Mouse (Mus musculus) urinary bladder, adult 18-20 months (tissue): ENCODE results near the gene Pde4b.

ENCODE experiments used
- DNase-seq, 2 experiments: peaks; one replicate each; pipeline ENCODE4 v3.0.0; 2022; ENCODE audit warnings: low spot score in 2 of 2, mixed read lengths in 2 of 2

Pde4b gene

DNA sequence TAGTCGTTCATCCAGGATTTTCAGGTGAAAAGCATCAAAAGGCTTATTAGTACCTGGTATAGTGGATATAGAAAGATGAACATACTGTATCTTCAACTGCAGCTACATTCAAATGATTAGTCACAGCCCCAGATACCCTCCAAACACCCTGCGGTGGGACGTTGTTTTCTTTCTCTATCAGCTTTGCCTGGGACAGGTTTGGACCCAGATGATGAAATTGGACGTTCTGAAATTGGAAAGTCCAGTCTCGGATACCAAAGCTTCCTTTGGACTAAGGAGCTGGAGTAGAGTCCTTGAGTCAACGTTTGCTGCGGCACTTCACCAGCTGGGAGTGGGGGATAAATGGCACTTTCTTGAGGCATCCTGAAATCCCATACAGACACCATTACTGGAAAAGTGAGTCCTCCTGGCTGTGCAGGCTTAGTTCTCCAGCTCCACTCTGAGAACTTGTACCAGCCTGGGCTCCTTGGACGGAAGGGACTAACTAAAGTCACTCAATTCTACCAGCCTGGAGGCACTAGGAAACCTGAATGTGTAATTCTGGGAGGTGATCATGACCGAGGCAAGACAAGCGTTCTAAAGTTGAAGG is 487.4 kb downstream of the Pde4b start:
- no peak for DNase-seq

DNA sequence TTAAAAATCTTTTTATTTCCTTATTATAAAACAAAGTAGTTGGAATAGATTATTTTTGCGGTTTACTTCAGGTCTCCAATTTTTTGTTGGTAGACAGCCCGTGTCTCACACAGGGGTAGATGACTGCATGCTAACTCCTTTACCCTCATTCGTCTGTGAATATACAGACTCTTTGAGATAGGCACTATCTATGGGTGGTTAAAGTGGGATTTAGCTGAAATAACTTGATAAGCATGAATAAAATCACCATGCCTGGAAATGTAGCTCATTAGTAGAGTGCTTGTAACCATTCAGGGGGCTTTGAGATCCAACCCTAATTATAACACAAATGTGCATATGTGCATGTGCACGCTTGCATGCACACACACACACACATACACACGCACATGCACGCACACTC is 488.8 kb downstream of the Pde4b start:
- DNase-seq: no peak

DNA sequence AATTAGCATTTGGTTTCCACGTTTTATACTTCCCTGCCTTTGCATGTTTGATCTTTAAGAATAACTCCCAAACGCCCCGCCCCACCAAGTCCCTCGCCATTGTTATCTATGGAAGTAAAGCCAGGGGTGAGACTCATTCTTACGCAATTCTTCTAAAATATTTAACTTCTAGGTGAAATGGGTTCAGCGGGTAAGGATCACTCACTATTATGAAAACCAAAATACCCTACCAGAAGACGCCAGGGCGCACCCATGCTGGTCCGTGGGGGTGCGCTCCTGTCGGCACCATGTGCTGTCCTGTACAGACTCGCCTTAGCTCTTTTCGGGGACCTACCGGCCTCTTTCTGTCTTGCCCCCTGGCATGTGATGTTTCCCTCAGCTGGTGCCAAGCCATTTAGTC is 490.3 kb downstream of the Pde4b start:
- no peak for DNase-seq

DNA sequence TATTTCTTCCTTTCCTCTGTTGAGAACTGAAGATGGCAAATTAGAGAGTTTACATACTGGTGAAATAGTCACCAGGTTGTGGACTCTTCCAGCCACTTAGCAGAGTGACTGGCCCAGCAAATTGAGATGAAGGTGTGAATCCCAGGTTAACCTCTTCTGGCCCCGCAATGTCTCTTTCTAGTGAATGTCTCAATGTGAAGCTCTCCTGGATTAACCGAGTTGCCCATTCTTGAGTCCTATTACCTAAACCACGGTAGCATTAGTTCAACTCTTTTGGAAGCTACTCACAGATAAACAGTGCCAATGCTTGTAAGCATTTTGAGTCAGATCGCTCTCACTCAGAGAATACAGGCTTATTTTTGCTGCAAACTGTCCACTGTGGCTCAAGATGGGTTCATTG is 491.7 kb downstream of the Pde4b start:
- no peak for DNase-seq

DNA sequence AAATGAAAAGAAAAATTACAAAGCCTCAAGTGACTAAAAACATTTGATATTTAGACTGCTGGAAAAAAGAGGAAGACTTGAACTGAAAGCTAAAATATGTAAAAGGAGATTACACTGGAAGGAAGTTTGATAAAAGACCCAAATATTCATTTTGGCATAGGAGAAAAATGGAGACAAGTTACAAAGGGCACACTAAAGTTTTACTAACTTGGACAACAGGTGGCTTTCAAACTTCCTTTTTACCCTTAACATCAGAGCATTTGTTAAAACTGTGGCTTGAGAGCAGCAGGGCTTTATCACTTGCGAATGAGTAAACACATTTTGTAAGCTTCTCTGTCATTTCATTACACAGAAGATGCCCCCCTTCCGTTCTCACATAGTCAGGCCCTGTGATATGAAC is 492.4 kb downstream of the Pde4b start:
- DNase-seq: no peak

DNA sequence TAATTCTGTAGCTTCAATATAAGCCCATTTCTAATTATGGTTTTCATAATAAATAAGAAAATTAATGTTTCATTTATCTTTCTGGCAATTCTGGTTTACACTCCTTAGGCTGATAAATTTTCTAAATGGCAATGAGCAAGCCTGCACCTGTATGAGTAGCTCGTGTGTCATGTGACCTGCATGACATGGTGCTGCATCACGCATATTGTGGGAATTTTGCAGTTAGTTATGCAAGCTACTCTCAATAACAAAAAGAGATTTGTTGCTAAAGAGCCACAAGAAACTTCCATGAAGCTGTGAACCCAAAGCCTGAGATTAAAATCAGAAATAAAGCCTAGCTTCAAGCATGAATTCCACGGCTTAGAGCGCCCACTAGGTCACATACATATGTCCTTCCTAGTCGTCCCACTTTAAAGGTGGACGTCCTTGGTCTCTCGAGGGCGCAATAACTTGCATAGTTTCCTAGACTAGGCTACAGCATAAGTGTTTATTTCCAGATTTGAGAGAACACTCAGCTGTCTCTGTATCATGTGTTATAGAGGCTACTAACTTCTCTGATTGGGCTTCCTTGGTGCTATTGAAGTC is 494.9 kb downstream of the Pde4b start:
- DNase-seq: no peak

DNA sequence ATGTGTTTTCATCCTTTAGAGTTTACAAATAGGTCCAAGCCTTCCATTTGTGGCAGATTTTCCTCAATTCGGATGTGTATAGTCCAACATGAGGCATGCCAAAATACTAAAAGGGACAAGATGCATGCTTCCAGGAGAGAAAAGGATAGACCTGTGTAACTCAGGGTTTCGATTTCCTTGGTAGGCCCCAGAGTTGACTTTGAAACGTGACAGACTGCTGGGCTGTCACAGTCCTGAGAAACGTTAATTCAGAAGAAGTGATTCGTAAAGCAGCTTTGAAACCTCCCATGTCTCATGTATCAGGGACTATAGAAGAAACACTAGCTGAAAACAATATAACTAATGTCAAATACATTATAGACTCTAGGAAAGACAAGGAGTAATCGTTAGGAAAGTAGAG is 495.6 kb downstream of the Pde4b start:
- DNase-seq: no peak

DNA sequence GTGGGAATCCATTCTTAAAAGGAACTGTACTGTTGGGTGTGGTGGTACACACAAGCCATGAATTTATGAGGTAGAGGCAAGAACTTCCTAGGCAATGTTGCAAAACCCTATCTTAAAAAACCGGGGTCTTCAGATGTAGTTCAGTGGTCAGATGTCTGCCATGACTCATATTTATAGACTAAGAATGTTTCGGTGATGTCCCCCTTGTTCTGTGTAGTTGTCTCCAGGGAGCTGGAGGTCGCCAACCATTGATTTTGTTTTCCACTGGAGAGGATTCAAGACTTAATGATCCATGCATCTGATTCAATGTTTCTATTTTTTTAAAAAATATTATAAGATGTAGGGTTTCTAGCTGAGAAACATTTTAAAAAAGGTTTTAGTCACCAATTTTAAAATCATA is 496.1 kb downstream of the Pde4b start:
- DNase-seq: no peak

DNA sequence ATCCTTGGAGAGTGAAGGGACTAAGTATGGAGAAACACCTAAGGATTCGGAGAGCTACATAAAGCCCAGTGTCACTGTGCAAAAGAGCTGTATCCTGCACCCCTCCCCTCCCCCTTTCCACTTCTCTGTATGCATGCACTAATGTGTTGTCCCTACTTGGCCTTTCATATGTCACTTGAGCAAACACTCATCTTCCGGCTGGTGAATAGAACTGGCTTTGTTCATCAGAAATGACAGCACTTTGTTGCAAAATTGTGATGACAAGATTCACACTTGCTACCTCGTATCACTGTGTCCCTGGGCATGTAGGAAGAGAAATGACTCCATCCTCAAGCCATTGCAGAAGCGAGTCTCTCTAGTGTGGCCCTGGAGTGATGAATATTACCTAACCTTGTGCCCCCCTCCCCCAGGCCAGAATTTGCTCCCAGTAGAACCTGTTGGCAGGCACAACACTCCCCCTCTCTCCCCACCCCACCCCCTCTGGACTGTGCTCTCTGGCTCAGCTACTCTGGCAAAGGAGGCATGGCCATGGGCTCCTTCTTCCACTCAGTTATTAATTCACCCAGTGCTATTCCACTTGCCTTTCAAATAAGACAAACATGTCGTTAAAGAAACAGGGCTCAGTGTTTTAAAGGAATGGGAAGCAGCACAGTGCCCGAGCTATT is 497.4 kb downstream of the Pde4b start:
- no peak for DNase-seq

DNA sequence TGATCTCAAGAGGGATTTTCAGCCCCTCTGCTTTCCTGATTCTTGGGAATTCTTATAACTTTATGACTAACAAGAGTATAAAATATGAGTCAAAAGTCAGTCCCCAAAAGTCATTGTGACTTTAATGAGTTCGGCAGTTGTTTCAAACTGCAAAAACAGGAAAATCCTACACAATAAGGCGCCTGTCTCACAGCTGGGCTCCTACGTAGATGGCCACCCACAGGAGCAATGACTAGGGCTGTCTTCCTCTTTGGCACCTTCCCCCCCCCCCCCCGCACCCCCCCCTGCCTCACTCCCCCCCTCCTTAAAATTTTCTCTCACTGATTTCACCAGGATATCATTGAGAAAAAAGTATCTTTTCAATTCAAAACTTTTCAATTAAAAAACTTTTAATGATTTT is 498.2 kb downstream of the Pde4b start:
- no peak for DNase-seq

DNA sequence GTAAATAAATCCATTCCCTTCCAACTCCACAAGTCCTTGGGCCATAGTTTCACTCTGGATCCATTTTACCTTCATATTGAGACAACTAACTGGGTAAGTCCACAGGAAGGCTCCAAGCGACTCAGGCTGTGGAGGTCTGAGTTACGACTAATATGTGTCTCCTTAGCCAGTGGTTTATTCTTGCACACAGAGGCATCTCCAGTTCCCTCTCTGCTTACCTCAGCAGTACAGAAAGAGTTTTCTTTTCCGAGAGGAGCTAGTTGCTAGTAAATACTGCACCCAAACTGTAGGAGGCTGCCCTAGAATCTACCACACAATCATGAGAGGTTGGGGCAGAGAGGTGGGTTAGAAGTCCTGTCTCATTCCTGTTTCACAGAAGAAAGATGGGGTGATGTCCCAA is 499.4 kb downstream of the Pde4b start:
- DNase-seq: no peak

DNA sequence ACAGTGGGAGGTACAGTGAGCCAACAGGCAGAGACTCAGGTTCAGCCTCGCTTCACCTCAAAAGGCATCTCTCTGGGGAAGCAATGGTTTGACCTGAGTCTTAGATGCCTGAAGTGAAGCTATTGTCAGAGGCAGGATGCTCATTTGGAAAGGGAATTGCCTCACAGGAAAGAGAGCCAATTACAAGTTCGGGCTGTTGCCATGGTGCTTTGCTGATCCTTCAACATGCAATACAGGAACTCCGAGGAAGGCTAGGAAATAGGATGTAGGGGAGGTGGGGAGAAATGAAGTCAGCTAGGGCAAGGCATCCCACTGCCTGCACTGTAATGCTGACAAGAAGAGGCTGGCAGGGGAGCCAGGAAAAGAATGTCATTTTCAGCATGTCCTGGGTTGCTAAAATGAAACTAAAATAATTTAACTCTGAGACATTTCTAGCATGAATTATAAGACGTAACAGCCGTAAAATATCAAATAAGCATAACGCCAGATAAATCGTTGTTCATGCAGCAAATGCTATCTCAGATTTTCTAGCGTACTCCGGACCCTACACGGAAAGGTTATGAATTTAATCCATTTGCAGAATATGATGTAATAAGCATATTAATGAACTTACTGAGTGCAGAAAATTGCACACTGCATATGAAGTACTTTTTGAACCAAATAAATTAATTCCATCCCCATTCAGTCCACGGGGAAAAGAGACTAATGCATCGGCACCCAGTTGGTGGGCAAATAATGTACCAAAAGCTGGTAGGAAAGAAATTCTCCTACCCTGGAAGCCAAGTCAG is 501.5 kb downstream of the Pde4b start:
- DNase-seq: no peak

DNA sequence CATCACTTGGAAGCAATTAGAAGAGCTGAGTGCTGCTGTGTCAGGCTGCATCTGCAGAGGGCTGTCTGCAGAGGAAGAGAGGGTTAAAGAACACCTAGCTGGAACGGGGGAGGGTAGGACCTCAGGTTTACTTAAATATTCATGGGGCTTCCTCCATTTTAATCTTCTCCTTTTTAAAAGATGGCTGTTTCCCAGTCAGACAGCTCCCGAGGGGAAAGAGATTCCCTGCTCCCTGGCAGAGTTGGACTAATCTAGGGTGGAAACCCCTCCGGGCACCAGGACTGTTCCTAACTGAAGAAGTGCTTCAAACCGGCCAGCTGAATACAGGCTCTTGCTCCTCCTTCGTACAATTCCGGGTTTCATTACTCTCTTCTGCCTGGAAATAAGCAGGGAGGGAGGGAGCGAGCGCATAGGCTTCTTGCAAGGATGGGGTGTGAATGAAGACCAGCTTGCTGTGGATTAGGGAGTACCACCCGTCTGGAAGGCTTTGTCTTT is 502.2 kb downstream of the Pde4b start:
- no peak for DNase-seq

DNA sequence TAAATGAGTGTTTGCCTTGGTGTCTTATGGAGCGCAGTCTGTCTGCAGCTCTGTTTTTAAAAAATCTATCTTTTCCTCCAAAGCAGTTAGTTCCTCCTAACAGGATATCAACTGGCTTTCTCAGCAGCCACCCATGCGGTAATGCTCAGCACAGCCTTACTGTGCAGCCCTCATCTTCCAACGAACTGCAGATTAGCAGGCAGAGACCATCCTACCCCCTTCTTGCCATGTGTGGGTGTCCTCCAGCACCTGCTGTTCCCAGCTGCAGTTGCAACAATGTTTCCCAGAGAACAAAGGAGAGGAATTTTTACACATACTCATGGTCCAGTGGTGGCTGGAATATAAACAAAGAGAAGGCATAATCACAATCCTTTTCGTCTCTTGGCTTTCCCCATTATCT is 504.5 kb downstream of the Pde4b start:
- no peak for DNase-seq

DNA sequence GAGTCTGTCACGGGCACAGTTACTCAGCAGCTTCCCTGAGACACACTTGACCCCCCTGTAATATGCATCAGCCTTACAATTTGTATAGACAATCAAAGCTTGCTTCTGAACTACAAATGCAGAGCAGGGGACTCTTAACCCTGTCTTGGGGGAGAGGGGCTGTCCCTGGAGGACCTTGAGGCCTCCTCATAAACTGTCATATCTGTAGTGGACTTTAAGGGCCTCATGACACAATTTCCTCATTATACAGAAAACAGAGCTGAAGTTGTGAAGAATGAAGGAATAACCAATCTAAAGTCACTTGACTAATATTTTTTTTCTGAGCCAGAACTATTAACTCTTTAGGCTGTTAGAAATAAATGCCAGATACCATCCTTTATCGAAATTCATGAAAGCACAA is 505.2 kb downstream of the Pde4b start:
- DNase-seq: no peak

DNA sequence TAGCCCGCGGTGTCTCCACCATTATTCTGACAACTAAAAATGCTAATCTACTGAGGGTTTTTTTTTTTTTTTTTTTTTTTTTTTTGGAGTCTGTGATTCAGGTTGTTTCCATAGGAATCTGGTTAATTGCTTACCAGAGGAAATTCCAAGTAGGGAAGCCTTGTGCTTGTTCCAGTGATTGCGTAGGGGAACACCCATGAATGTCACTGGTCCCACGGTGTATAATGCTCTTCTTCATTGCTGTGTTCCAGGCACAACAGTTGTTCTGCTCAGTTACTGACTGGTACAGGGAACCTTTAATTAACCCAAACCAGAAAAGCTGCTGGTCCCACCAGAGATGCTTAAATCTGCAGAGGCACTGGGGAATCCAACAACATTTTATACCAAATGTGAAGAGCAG is 506.3 kb downstream of the Pde4b start:
- DNase-seq: no peak

DNA sequence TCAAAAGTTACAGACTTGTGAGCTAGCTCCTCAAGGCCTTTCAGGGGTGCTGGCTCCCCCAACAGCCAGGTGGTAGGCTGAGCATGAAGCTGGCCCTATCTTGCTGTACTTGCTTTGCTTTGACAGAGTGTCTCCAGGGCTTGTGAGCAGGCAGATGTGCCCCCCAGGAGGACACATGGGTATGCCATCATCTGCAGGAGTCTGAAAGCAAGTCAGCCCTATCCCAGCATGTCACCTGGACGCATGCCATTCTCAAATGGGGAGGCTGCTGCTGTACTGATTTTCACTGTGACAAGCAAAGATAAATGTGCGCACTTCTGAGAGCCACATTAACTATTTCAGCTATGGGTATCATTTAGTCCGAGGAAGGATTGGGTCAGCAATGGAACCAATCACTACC is 507.2 kb downstream of the Pde4b start:
- no peak for DNase-seq

DNA sequence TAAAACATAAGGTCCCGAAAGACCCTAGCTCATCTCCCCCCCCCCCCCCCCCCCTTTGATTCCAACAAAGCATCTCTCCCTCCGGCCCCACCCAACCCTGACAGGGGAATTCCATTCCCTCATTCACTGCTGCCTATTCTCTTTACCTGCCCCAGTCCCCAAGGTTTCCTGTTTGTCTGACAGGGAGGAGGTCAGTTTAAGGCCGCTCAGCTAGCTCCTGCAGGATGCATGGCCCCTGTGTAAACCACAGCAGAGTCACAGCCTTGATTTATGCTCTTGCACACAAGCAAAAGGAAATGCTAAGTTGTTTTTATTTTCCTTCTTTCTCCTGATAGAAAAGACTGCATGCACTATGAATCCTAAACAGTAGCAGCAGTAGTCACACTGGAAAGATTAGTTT is 516.6 kb downstream of the Pde4b start:
- DNase-seq: no peak

DNA sequence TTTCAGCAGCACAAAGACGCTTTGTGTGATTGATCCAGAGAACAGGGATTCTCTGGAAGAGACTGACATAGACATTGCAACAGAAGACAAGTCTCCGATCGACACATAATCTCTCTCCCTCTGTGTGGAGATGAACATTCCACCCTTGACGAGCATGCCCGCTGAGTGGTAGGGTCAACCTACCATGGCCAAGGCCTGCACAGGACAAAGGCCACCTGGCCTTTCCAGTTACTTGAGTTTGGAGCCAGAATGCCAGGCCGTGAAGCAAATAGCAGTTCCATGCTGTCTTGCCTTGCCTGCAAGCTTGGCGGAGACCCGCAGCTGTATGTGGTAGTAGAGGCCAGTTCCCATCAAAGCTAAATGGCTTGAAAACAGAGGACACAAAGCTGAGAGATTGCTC is 517.9 kb downstream of the Pde4b start:
- no peak for DNase-seq

DNA sequence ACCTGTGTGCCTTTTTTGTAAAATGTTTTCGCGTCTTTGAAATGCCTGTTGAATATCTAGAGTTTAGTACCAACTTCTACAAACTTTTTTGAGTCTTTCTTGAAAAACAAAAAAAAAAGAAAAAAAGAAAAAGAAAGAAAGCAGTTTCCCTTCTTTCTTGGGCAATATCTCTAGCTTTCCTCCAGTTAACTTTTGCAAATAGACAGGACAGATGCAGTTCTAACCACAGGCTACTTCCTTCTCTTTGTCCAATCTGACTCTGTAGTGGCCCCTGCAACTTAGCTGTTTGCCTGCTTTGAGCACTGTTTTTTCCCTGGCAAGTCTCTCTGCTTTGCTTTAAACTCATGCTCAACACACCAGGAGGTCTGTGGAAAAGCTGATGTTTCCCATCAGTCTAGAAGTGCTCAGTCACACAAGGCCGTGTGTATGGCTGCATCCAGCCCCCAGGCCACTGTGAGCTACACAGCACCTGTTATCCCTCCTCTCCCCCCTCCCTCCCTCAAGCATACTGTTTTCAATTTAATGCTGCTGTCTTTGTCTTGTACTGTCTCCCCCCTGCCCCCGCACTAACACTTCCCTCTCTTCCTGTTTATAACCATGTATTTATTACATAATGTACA is 518.5 kb downstream of the Pde4b start:
- DNase-seq: no peak

DNA sequence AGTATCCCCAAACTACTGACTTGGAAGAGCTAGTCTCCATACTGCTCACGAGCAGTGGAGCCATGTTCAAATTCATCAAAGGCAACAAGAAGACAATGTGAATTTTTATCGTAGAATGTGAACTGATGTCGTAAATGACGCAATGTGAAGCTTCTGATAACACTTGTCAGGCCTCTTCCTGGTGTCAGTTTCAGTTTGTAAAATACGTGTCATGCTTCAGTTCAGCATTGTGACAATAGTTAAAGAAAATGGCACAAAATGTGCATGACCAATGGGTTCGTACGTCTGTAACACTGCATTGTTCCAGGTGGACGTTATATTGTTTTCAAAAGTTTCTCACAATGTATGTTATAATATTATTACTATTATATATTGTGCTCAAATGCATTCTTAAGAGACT is 519.5 kb downstream of the Pde4b start:
- no peak for DNase-seq

DNA sequence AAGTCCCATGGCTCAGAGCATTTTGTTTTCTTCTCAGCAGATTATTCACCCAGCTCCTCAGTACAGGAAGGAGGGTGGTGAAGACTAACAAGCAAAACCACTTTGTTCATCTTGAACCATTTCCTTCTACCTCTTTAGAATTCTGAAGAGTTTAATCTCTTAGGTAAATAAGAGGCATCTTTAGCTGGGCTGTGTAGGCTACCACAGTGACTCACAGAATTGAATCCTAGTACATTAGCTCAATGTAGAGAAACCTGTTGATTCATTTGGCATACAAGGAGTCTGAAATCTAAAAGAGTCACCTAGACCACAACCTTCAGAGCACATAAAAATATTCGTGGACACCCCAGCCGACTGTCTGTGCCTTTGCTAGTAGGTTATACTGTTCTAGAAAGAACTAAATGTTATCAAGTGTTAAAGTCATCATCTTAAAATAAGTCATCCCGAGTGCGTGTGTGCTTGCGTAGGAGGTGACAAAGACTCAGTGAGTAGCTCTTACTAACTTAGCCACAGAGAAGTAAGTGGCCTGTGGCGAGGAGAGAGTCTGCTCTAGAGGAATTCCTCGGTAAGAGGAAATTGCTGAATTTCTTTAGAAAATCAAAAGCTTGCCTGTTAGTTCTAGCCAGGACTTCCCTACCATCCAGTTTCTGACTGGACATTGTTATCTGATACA is 520.5 kb downstream of the Pde4b start:
- DNase-seq: no peak
